Mouse (Mus musculus) heart, postnatal 0 days (tissue): ENCODE data around the gene Eras. TPM values are rescaled to one million over a fixed set of nuclear protein-coding genes. Genes with fewer than 3 reads are reported as not detected.
"Not testable (repeated sequence)": the region's sequence is repeated elsewhere in the genome, so short reads cannot be mapped to it uniquely, and the experiment has no call there.

Source experiments
- ATAC-seq: fragments of 200-750 bp; cut with Nextera tagmentation; 2 replicates; pipeline ENCODE4 v1.8.0; 2017; ENCODE audit warnings: low read depth, moderate number of reproducible peaks, moderate library complexity; ENCODE audit not compliant: insufficient read depth
- DNase-seq: peaks from one replicate; pipeline ENCODE4 v3.0.0-alpha.2; 2016; ENCODE audit warnings: low spot score
- H3K27ac ChIP-seq: fragments of 300-500 bp; sonication (generic); 2 replicates; pipeline ENCODE4 v1.5.1; 2014; ENCODE audit warnings: low read depth, mild to moderate bottlenecking
- H3K27me3 ChIP-seq: fragments of 300-500 bp; sonication (generic); 2 replicates; pipeline ENCODE4 v1.6.1; 2014; ENCODE audit warnings: low read length, mixed read lengths; ENCODE audit not compliant: control insufficient read depth, insufficient read depth
- H3K36me3 ChIP-seq: fragments of 300-500 bp; sonication (generic); replicated peaks from 2 replicates; pipeline ENCODE4 v1.6.1; 2014; ENCODE audit warnings: low read length, mixed read lengths; ENCODE audit not compliant: control insufficient read depth, insufficient read depth
- H3K4me1 ChIP-seq: fragments of 300-500 bp; sonication (generic); 2 replicates; pipeline ENCODE4 v1.6.1; 2014; ENCODE audit warnings: antibody characterized with exemption; ENCODE audit not compliant: control insufficient read depth, insufficient read depth
- H3K4me2 ChIP-seq: fragments of 300-500 bp; sonication (generic); 2 replicates; pipeline ENCODE4 v1.6.1; 2014; ENCODE audit warnings: low read depth, mild to moderate bottlenecking, low read length, moderate library complexity
- H3K4me3 ChIP-seq: fragments of 300-500 bp; sonication (generic); 2 replicates; pipeline ENCODE4 v1.5.1; 2014; ENCODE audit warnings: low read depth, low read length
- H3K9ac ChIP-seq: fragments of 300-500 bp; sonication (generic); replicated peaks from 2 replicates; pipeline ENCODE4 v1.6.1; 2014; ENCODE audit warnings: low read depth, low read length, mixed read lengths
- H3K9me3 ChIP-seq: fragments of 300-500 bp; sonication (generic); replicated peaks from 2 replicates; pipeline ENCODE4 v1.6.1; 2016; ENCODE audit warnings: low read length; ENCODE audit not compliant: control insufficient read depth
- CTCF ChIP-seq: IDR thresholded peaks from 2 replicates; pipeline ENCODE4 v1.5.1; 2016; ENCODE audit warnings: antibody characterized with exemption, control low read depth, low read depth
- EP300 ChIP-seq: IDR thresholded peaks from 2 replicates; pipeline ENCODE4 v1.6.1; 2016; ENCODE audit warnings: antibody characterized with exemption, low read depth
- WGBS: fragments of 180-500 bp; shearing (Covaris S2); extraction: QIAGEN DNeasy Blood & Tissue Kit; methylation state at CpG from one replicate; pipeline ENCODE4 v1.1.7; 2014; 5-methylcytosine and 5-hydroxymethylcytosine counted together
- polyA plus RNA-seq: library from polyadenylated mRNA; unstranded; fragments of >200 nt; fragmentation: Nextera tagmentation; extraction: Ambion mirVana; gene quantifications from 2 replicates; pipeline ENCODE4 v1.2.1, GENCODE M21; 2015
- total RNA-seq: library from RNA; depleted of rRNA; stranded (reverse); fragments of >200 nt; gene quantifications from 2 replicates; pipeline ENCODE4 v1.2.3, GENCODE M21; 2014; ENCODE audit warnings: low replicate concordance

Eras gene
- total and polyA plus RNA-seq, 2 experiments from 2014 or later = not detected

- WGBS = 26% methylated on average over 10 of the region's 10 CpGs
- Histone ChIP-seq H3K27ac (no peak overlapping the region), H3K9ac (no peak overlapping the region), H3K4me2 (no peak overlapping the region), H3K9me3 (no peaks in the 10 kb centered on the region), H3K4me3 (no peak overlapping the region), H3K27me3 (peaks cover 35% of the 10 kb centered on the region), H3K4me1 (no peaks in the 10 kb centered on the region), H3K36me3 (no peaks in the 10 kb centered on the region; the same call in 1 of the 2 replicates)
- DNase-seq (no peak), ATAC-seq (no peak)
- no peak for TF ChIP-seq CTCF
- TF ChIP-seq EP300 = no peak
Measured at GRCm38 (mm10) chrX:7927116-7927515, 1.3 kb downstream of the Eras start.

GRCm38 (mm10) chrX:7926266-7926665 lies 2.1 kb downstream of the Eras start:
- H3K4me2 ChIP-seq = no peak overlapping the region
- WGBS = 63% methylated on average over 6 of the region's 6 CpGs

GRCm38 (mm10) chrX:7922032-7922431 lies 6.4 kb downstream of the Eras start:
- TF ChIP-seq CTCF (no peak), EP300 (no peak)
- Histone ChIP-seq H3K27me3 (peaks cover 57% of the 10 kb centered on the region), H3K9me3 (no peaks in the 10 kb centered on the region), H3K4me2 (peak overlapping the region; percentile 48), H3K4me3 (peak overlapping the region; percentile 33), H3K36me3 (no peaks in the 10 kb centered on the region), H3K27ac (no peak overlapping the region), H3K4me1 (no peaks in the 10 kb centered on the region), H3K9ac (no peak overlapping the region)
- ATAC-seq = no peak
- DNase-seq = no peak
- WGBS = 7% methylated on average over 34 of the region's 48 CpGs

More at GRCm38 (mm10) chrX:7926266-7926665, 2.1 kb downstream of the Eras start:
- H3K9me3 ChIP-seq = no peaks in the 10 kb centered on the region
- no peak overlapping the region for H3K27ac ChIP-seq
- no peaks in the 10 kb centered on the region; the same call in 1 of the 2 replicates for H3K36me3 ChIP-seq
- DNase-seq (no peak), ATAC-seq (no peak)
- TF ChIP-seq CTCF (no peak), EP300 (no peak)
- no peaks in the 10 kb centered on the region for H3K4me1 ChIP-seq
- peaks cover 41% of the 10 kb centered on the region for H3K27me3 ChIP-seq
- H3K9ac ChIP-seq = no peak overlapping the region
- H3K4me3 ChIP-seq = no peak overlapping the region

- Histone ChIP-seq H3K9me3 (no peaks in the 10 kb centered on the region), H3K9ac (no peak within 1 kb of the TSS), H3K27me3 (peaks cover 45% of the 10 kb centered on the region), H3K4me2 (no peak within 1 kb of the TSS), H3K4me3 (no peak within 1 kb of the TSS), H3K4me1 (no peaks in the 10 kb centered on the region), H3K36me3 (no peaks in the 10 kb centered on the region), H3K27ac (no peak within 1 kb of the TSS)
- DNase-seq (no peak), ATAC-seq (no peak)
- TF ChIP-seq CTCF = no peak
- TF ChIP-seq EP300 = no peak
- WGBS = 13% methylated on average over 36 of the region's 40 CpGs
Measured at GRCm38 (mm10) chrX:7919601-7920383, 8.6 kb downstream of the Eras start, which contains the start of gene Pcsk1n. Gene Pcsk1n (plus strand): TSS chrX:7919822.

GRCm38 (mm10) chrX:7917960-7918359 lies 10.4 kb downstream of the Eras start:
- not testable (repeated sequence) for DNase-seq, H3K9me3 ChIP-seq, H3K36me3 ChIP-seq, H3K27ac ChIP-seq, H3K4me2 ChIP-seq, H3K4me1 ChIP-seq, H3K9ac ChIP-seq, ATAC-seq, H3K4me3 ChIP-seq
- WGBS = 65% methylated on average over 6 of the region's 6 CpGs
- H3K27me3 ChIP-seq = peaks cover 33% of the 10 kb centered on the region

- DNase-seq, H3K27ac ChIP-seq, H3K4me2 ChIP-seq, H3K4me3 ChIP-seq, H3K9me3 ChIP-seq, H3K4me1 ChIP-seq, H3K36me3 ChIP-seq, H3K9ac ChIP-seq: not testable (repeated sequence)
- ATAC-seq = 0 out of 2 replicates have a peak, but pooled peaks have one; percentile 57
- peaks cover 14% of the 10 kb centered on the region for H3K27me3 ChIP-seq
- 11% methylated on average over 3 of the region's 3 CpGs for WGBS
Measured at GRCm38 (mm10) chrX:7915669-7916068, 12.7 kb downstream of the Eras start.
